Mouse (Mus musculus) testis, adult 2 months (tissue): Measurements from ENCODE around the gene Hoxa10. TPM values are rescaled to one million over a fixed set of nuclear protein-coding genes. Genes with fewer than 3 reads are reported as not detected.

Experiments used
- H3K27ac ChIP-seq: fragments of 200-500 bp; 2 replicates; pipeline ENCODE4 v1.5.1; 2012; ENCODE audit warnings: low read depth, low read length; ENCODE audit not compliant: control insufficient read depth, insufficient read depth
- H3K27me3 ChIP-seq: fragments of 200-500 bp; 2 replicates; pipeline ENCODE4 v1.6.1; 2012; ENCODE audit warnings: mild to moderate bottlenecking, low read length, moderate library complexity; ENCODE audit not compliant: control insufficient read depth, insufficient read depth
- H3K36me3 ChIP-seq: fragments of 200-500 bp; 2 replicates; pipeline ENCODE4 v1.6.1; 2012; ENCODE audit warnings: mild to moderate bottlenecking, low read length; ENCODE audit not compliant: control insufficient read depth, insufficient read depth
- H3K4me1 ChIP-seq: fragments of 200-500 bp; 2 replicates; pipeline ENCODE4 v1.6.1; 2012; ENCODE audit warnings: low read length; ENCODE audit not compliant: control insufficient read depth, insufficient read depth
- H3K4me3 ChIP-seq: fragments of 200-500 bp; 2 replicates; pipeline ENCODE4 v1.5.1; 2012; ENCODE audit warnings: low read depth, mild to moderate bottlenecking, low read length, moderate library complexity, mixed read lengths; ENCODE audit not compliant: control insufficient read depth
- CTCF ChIP-seq: fragments of 200-500 bp; IDR thresholded peaks from 2 replicates; pipeline ENCODE4 v1.5.1; 2012; ENCODE audit warnings: low read depth, mild to moderate bottlenecking, inconsistent platforms, low read length, moderate library complexity; ENCODE audit not compliant: control insufficient read depth, insufficient read depth, insufficient replicate concordance
- POLR2A ChIP-seq: fragments of 200-500 bp; IDR thresholded peaks from 2 replicates; pipeline ENCODE4 v1.6.1; 2012; ENCODE audit warnings: low read depth, mild to moderate bottlenecking, inconsistent platforms, low read length, moderate library complexity; ENCODE audit not compliant: control insufficient read depth
- polyA plus RNA-seq: library from polyadenylated mRNA; depleted of rRNA; stranded (reverse); fragments of >200 nt; gene quantifications from 2 replicates; pipeline ENCODE4 v1.2.3, GENCODE M21; 2012; rRNA removed

Gene Hoxa10
- polyA plus RNA-seq, 1 experiment = 0.19 TPM

- TF ChIP-seq POLR2A (no peak), CTCF (no peak)
- Histone ChIP-seq H3K36me3 (no peaks in the 10 kb centered on the region), H3K27me3 (no peaks in the 10 kb centered on the region), H3K27ac (no peak overlapping the region), H3K4me3 (no peak overlapping the region), H3K4me1 (peaks cover 3% of the 10 kb centered on the region; the same call in 1 of the 2 replicates)
Observed at GRCm38 (mm10) chr6:52185222-52185621, 55.4 kb downstream of the Hoxa10 start.

- Histone ChIP-seq H3K36me3 (no peaks in the 10 kb centered on the region), H3K4me3 (no peak overlapping the region), H3K27me3 (no peaks in the 10 kb centered on the region), H3K4me1 (peaks cover 3% of the 10 kb centered on the region; the same call in 1 of the 2 replicates), H3K27ac (no peak overlapping the region)
- TF ChIP-seq CTCF (no peak), POLR2A (no peak)
Observed at GRCm38 (mm10) chr6:52184668-52185067, 56.0 kb downstream of the Hoxa10 start.

DNA sequence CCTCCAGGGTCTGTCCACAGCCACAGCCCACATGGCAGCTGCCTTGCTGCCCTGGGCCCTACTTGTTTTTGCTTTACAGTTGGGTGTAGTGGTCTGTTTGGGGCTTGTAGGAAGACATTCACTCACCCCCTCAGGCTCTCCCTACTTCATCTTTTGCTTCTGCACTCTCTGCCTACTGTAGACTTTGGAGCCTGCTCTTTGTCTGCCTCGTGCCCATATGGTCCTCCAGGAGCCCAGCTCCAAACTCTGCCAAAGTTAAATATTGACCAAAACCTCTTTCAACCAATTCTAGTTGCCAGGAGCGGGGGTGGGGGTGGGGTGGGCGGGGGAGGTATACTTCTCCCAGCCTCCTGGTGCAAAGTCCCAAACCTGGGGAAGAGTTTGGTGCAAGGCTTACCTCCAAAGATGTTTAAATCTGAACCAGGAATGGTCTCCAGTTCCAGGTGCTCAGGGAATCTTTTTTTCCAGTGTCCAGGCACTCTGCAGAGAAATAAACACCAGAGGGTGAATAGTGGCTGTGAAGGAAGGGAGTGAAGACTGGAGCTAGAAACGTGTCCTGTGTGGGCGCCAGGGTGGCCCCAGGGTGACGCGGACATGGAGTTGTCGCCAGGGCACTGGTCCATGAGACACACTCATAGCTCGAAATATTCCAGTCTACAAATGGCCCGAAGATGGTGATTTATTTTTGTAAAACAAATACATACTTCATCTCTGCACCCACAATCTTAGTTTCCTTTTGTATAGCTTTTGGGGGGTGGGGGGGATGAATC lies 57.2 kb downstream of the Hoxa10 start:
- peaks cover 3% of the 10 kb centered on the region; the same call in 1 of the 2 replicates for H3K4me1 ChIP-seq
- no peaks in the 10 kb centered on the region for H3K36me3 ChIP-seq
- no peak overlapping the region for H3K27ac ChIP-seq
- H3K4me3 ChIP-seq = no peak overlapping the region
- no peak for TF ChIP-seq CTCF
- no peak for TF ChIP-seq POLR2A
- no peaks in the 10 kb centered on the region for H3K27me3 ChIP-seq

- TF ChIP-seq CTCF = no peak
- TF ChIP-seq POLR2A = no peak
- Histone ChIP-seq H3K36me3 (no peaks in the 10 kb centered on the region), H3K4me3 (no peak overlapping the region), H3K4me1 (peaks cover 3% of the 10 kb centered on the region; the same call in 1 of the 2 replicates), H3K27ac (no peak overlapping the region), H3K27me3 (no peaks in the 10 kb centered on the region)
Observed at GRCm38 (mm10) chr6:52182793-52183192, 57.9 kb downstream of the Hoxa10 start.

GRCm38 (mm10) chr6:52182030-52182429 lies 58.6 kb downstream of the Hoxa10 start:
- peaks cover 2% of the 10 kb centered on the region for H3K27me3 ChIP-seq
- H3K36me3 ChIP-seq = no peaks in the 10 kb centered on the region

More at GRCm38 (mm10) chr6:52182030-52182429, 58.6 kb downstream of the Hoxa10 start:
- Histone ChIP-seq H3K4me3 (no peak overlapping the region), H3K4me1 (peaks cover 3% of the 10 kb centered on the region; the same call in 1 of the 2 replicates), H3K27ac (no peak overlapping the region)
- TF ChIP-seq POLR2A = no peak
- no peak for TF ChIP-seq CTCF

Other genes with a start within 250 kb of the Hoxa10 start
- gene Skap2, start 228.3 kb downstream of the Hoxa10 start, polyA plus RNA-seq = 9.4 and 15.2 TPM in 2 replicates
- gene Hoxa1, start 82.5 kb downstream of the Hoxa10 start, polyA plus RNA-seq = 0.07 and 0.14 TPM in 2 replicates
- gene Hoxa2, start 76.0 kb downstream of the Hoxa10 start, polyA plus RNA-seq = 0.07 and 0.08 TPM in 2 replicates
- gene 5730596B20Rik, start 63.4 kb downstream of the Hoxa10 start, polyA plus RNA-seq = not detected in 2 replicates
- gene Hoxa4, start 49.1 kb downstream of the Hoxa10 start, polyA plus RNA-seq = 61.2 and 65.3 TPM in 2 replicates
- gene Hoxa5, start 36.3 kb downstream of the Hoxa10 start, polyA plus RNA-seq = 0.06 and 0.08 TPM in 2 replicates
- gene Hoxa6, start 32.1 kb downstream of the Hoxa10 start, polyA plus RNA-seq = 0.21 TPM in 1 of 2 replicates, not detected in the other
- gene Hoxa3, start 27.5 kb downstream of the Hoxa10 start, polyA plus RNA-seq = 5.4 and 5.8 TPM in 2 replicates
- not detected in 2 replicates for gene Gm28308, start 27.5 kb downstream of the Hoxa10 start, polyA plus RNA-seq
- 0.48 and 0.72 TPM in 2 replicates for gene Hoxa7, start 19.0 kb downstream of the Hoxa10 start, polyA plus RNA-seq
- 0.52 and 1.9 TPM in 2 replicates for gene Hoxa9, start 9.8 kb downstream of the Hoxa10 start, polyA plus RNA-seq
- gene Hoxa11, start 5.0 kb upstream of the Hoxa10 start, polyA plus RNA-seq = 0.47 TPM in 1 of 2 replicates, not detected in the other
- gene Hoxa13, start 20.0 kb upstream of the Hoxa10 start, polyA plus RNA-seq = not detected in 2 replicates
- gene Evx1, start 72.6 kb upstream of the Hoxa10 start, polyA plus RNA-seq = 0.02 and 0.08 TPM in 2 replicates